Mouse (Mus musculus) central nervous system, embryonic 11.5 days (tissue): Measurements from ENCODE around the gene Defa37. TPM values are rescaled to one million over a fixed set of nuclear protein-coding genes. Genes with fewer than 3 reads are reported as not detected.

Experiments
- polyA plus RNA-seq: library from polyadenylated mRNA; depleted of rRNA; stranded (reverse); fragments of >200 nt; gene quantifications from 2 replicates; pipeline ENCODE4 v1.2.3, GENCODE M21; 2012; rRNA removed

The Defa37 gene
- not detected in 2 replicates for polyA plus RNA-seq

DNA sequence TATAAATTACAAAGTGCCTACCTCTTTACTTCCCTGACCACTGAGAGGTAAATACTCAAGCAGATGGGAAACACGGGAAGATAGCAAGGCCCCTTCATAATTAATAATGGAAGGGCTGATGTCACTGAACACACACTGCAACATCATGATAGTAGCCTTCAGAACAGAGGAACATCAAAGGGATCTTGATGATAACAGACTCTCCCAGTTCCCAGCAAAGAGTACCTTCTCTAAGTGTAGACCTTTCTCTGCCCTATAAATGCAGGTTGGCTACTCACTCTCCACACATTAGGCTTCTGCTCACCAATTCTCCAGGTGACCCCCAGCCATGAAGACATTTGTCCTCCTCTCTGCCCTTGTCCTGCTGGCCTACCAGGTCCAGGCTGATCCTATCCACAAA lies at the start of gene Defa37:
Gene Defa37 (plus strand): TSS at position 301 of the 400 bp plus-strand sequence.

DNA sequence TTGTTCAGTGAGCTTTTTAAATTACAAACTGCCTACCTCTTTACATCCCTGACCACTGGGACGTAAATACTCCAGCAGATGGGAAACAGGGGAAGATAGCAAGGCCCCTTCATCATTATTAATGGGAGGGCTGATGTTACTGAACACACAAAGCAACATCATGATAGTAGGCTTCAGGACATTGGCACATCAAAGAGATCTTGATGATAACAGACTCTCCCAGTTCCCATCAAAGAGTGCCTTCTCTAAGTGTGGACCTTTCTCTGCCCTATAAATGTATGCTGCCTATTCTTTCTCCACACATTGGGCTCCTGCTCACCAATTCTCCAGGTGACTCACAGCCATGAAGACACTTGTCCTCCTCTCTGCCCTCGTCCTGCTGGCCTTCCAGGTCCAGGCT lies 36.5 kb upstream of the Defa37 start, which contains the start of gene Defa32:
Gene Defa32 (plus strand): TSS at position 301 of the 400 bp plus-strand sequence.

DNA sequence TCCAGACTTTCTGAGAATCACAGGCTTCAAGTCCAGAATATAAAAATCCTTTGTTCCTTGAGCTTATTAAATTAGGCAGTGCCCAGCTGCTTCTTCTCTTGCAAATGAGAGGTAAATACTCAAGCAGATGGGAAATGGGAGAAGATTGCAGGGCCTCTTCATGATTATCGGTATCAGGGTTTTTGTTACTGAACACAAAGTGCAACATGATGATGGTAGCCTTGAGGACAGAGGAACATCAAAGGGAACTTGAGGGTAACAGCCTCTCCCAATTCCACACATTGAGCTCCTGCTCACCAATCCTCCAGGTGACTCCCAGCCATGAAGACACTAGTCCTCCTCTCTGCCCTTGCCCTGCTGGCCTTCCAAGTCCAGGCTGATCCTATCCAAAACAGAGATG lies 17.5 kb downstream of the Defa37 start, which contains the start of gene Defa28:
Gene Defa28 (plus strand): TSS at position 301 of the 400 bp plus-strand sequence.

DNA sequence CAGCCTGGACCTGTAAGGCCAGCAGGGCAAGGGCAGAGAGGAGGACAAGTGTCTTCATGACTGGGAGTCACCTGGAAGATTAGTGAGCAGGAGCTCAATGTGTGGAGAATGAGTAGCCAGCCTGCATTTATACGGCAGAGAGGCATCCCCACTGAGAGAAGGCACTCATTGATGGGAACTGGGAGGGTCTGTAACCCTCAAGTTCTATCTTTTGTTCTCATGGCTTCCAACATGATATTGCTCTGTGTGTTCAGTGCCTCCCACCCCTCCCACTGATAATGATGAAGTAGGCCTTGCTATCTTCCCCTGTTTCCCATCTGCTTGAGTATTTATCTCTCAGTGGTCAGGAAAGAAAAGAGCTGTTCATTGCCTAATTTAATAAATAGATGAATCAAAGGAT lies 29.2 kb downstream of the Defa37 start, which contains the start of gene Gm7861:
Gene Gm7861 (minus strand): TSS at position 101 of the 400 bp plus-strand sequence.

Other genes starting within 250 kb of the Defa37 start
- not detected in 2 replicates for gene Defa27, start 249.8 kb upstream of the Defa37 start, polyA plus RNA-seq
- not detected in 2 replicates for gene Defa29, start 238.4 kb upstream of the Defa37 start, polyA plus RNA-seq
- gene Defa2, start 186.9 kb upstream of the Defa37 start, polyA plus RNA-seq = 0.35 TPM in 1 of 2 replicates, not detected in the other
- 0.35 TPM in 1 of 2 replicates, not detected in the other for gene Defa33, start 173.6 kb upstream of the Defa37 start, polyA plus RNA-seq
- not detected in 2 replicates for gene Defa36, start 138.0 kb upstream of the Defa37 start, polyA plus RNA-seq
- 0.22 TPM in 1 of 2 replicates, not detected in the other for gene Gm7849, start 108.8 kb upstream of the Defa37 start, polyA plus RNA-seq
- gene Defa20, start 56.1 kb upstream of the Defa37 start, polyA plus RNA-seq = not detected in 2 replicates
- not detected in 2 replicates for gene Defa32, start 36.4 kb upstream of the Defa37 start, polyA plus RNA-seq
- gene Defa28, start 17.6 kb downstream of the Defa37 start, polyA plus RNA-seq = not detected in 2 replicates
- not detected in 2 replicates for gene Gm7861, start 29.1 kb downstream of the Defa37 start, polyA plus RNA-seq
- not detected in 2 replicates for gene Defa26, start 52.8 kb downstream of the Defa37 start, polyA plus RNA-seq
- not detected in 2 replicates for gene Defa17, start 90.4 kb downstream of the Defa37 start, polyA plus RNA-seq
- not detected in 2 replicates for gene Defa34, start 100.4 kb downstream of the Defa37 start, polyA plus RNA-seq
- not detected in 2 replicates for gene AY761184, start 138.3 kb downstream of the Defa37 start, polyA plus RNA-seq
- 0.28 TPM in 1 of 2 replicates, not detected in the other for gene Defa24, start 169.1 kb downstream of the Defa37 start, polyA plus RNA-seq